Comparison of ENCODE assay signal across 16 mouse cellular contexts in the genomic region with DNA sequence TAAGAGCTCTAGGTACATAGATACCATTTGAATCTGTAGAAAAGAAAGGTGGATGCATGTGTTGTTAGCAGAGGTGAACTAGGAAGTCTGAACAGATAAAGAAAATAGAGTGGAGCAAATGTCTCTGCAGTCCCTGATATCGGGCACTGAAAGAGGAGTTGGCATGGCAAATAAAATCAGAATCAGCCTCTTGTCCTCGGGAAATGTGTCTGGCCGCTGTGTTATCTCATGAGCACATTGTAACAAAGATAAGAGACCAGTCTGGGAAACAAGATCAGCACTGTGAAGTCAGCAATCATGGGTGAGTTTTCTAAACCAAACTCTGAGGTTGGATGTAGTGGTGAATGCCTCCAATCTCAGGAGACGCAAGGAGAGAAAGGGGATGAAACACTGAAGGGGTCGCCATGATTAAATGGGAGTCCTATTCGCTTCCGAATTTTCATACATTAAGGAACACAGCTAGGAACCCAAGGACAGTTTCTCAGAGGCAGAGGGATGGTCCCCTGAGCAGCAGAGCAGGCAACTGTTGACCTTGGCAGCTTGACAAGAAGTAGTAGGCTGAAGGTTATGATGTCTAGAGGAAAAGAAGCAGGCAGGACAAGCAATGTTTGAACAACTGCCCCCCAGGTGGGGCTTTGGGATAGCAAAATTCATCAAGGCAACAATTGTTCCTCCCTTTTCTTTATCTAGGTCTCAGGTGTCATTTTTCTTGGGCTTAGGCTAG. TPM values are rescaled to one million over a fixed set of nuclear protein-coding genes. Genes with fewer than 3 reads are reported as not detected.
DNase-seq lines count a peak whose midpoint lies in the region; ATAC-seq lines count a peak whose summit lies in the region.
"Had no signal": no experiment of that assay in that cellular context is flagged by ENCODE, and none has a peak within 500 bp of the region (broad histone marks: within the 10 kb centered on the region; RNA-seq: fewer than 3 reads in every experiment).

No protein-coding gene starts in this region.

- H3K9me3 ChIP-seq in heart, embryonic 16.5 days (replicated peaks; ENCODE audit: control insufficient read depth, low read length) = no peaks in the 10 kb centered on the region
- no peaks in the 10 kb centered on the region for H3K9me3 ChIP-seq in forebrain, embryonic 16.5 days (ENCODE audit: control insufficient read depth, low read length)
- no peaks in the 10 kb centered on the region for H3K9me3 ChIP-seq in forebrain, embryonic 14.5 days (replicated peaks; ENCODE audit: control insufficient read depth, low read length)
- H3K9me3 ChIP-seq: embryonic facial prominence, embryonic 10.5 days; midbrain, embryonic 13.5 days had no signal

- intact Hi-C loops in heart, postnatal 25 days (cut with DNase I) = no loop called here

- no peak overlapping the region; the same call in 1 of the 2 replicates for H3K27ac ChIP-seq in heart, embryonic 16.5 days (ENCODE audit: low read length)
- no peak overlapping the region for H3K27ac ChIP-seq in forebrain, embryonic 16.5 days (ENCODE audit: low read length)
- no peak overlapping the region for H3K27ac ChIP-seq in forebrain, embryonic 14.5 days (ENCODE audit: low read depth, low read length)
- H3K27ac ChIP-seq: embryonic facial prominence, embryonic 10.5 days; hindbrain, postnatal 0 days; midbrain, embryonic 13.5 days had no signal

- no peak overlapping the region for H3K9ac ChIP-seq in heart, embryonic 16.5 days (ENCODE audit: low read length)
- no peak overlapping the region for H3K9ac ChIP-seq in forebrain, embryonic 16.5 days (replicated peaks; ENCODE audit: low read depth, low read length)
- no peak overlapping the region for H3K9ac ChIP-seq in forebrain, embryonic 14.5 days (ENCODE audit: low read length)
- H3K9ac ChIP-seq: midbrain, embryonic 13.5 days had no signal

- peak; percentile 49 to 51 for DNase-seq in heart, adult 18-20 months
- no peak for DNase-seq in heart, postnatal 25 days (ENCODE audit: low spot score)
- DNase-seq in kidney, postnatal 14 days = peak; percentile 57
- DNase-seq in kidney, adult 8-10 months = no peak
- peak; percentile 26 for DNase-seq in MN1 (ENCODE audit: low spot score)
- no peak for DNase-seq in forebrain, embryonic 14.5 days (ENCODE audit: low spot score)
- DNase-seq: cerebellum, postnatal 10 days; lung, postnatal 10 days; thymus, postnatal 25 days had no signal

- no peaks in the 10 kb centered on the region for H3K36me3 ChIP-seq in heart, embryonic 16.5 days (ENCODE audit: control insufficient read depth, insufficient read depth)
- no peaks in the 10 kb centered on the region for H3K36me3 ChIP-seq in forebrain, embryonic 16.5 days (ENCODE audit: control insufficient read depth, insufficient read depth)
- H3K36me3 ChIP-seq in forebrain, embryonic 14.5 days (ENCODE audit: control insufficient read depth, insufficient read depth, low read length) = no peaks in the 10 kb centered on the region
- H3K36me3 ChIP-seq: embryonic facial prominence, embryonic 10.5 days; midbrain, embryonic 13.5 days had no signal

- H3K4me1 ChIP-seq in heart, embryonic 16.5 days (ENCODE audit: control insufficient read depth, insufficient read depth, low read length) = peaks cover 22% of the 10 kb centered on the region
- no peaks in the 10 kb centered on the region for H3K4me1 ChIP-seq in forebrain, embryonic 16.5 days (replicated peaks; ENCODE audit: control insufficient read depth, insufficient read depth, low read length)
- no peaks in the 10 kb centered on the region for H3K4me1 ChIP-seq in forebrain, embryonic 14.5 days (ENCODE audit: control insufficient read depth, insufficient read depth, low read length)
- H3K4me1 ChIP-seq: embryonic facial prominence, embryonic 10.5 days; midbrain, embryonic 13.5 days had no signal

- peak overlapping the region; percentile 6; the same call in 1 of the 2 replicates for H3K4me2 ChIP-seq in heart, embryonic 16.5 days (ENCODE audit: low read depth, low read length)
- no peak overlapping the region for H3K4me2 ChIP-seq in forebrain, embryonic 16.5 days (ENCODE audit: low read length)
- H3K4me2 ChIP-seq in forebrain, embryonic 14.5 days (ENCODE audit: low read length) = no peak overlapping the region
- H3K4me2 ChIP-seq: midbrain, embryonic 13.5 days had no signal

- H3K27me3 ChIP-seq in heart, embryonic 16.5 days (ENCODE audit: control insufficient read depth, insufficient read depth, low read length) = no peaks in the 10 kb centered on the region
- no peaks in the 10 kb centered on the region for H3K27me3 ChIP-seq in forebrain, embryonic 16.5 days (replicated peaks; ENCODE audit: control insufficient read depth, insufficient read depth, low read length)
- no peaks in the 10 kb centered on the region for H3K27me3 ChIP-seq in forebrain, embryonic 14.5 days (replicated peaks; ENCODE audit: control insufficient read depth, insufficient read depth, low read length)
- H3K27me3 ChIP-seq: midbrain, embryonic 13.5 days had no signal

- WGBS in heart, embryonic 16.5 days = 26% methylated on average over 7 of the region's 7 CpGs
- WGBS in forebrain, embryonic 16.5 days = 90% methylated on average over 7 of the region's 7 CpGs
- 90% methylated on average over 7 of the region's 7 CpGs for WGBS in forebrain, embryonic 14.5 days

- no peak overlapping the region for H3K4me3 ChIP-seq in heart, embryonic 16.5 days (ENCODE audit: low read length)
- no peak overlapping the region for H3K4me3 ChIP-seq in forebrain, embryonic 16.5 days (replicated peaks; ENCODE audit: low read length)
- no peak overlapping the region for H3K4me3 ChIP-seq in forebrain, embryonic 14.5 days (ENCODE audit: low read depth, low read length)
- H3K4me3 ChIP-seq: embryonic facial prominence, embryonic 10.5 days; midbrain, embryonic 13.5 days had no signal

- ATAC-seq in heart, embryonic 16.5 days (replicated peaks; ENCODE audit: extremely low read depth, insufficient read depth, low FRiP score) = peak; percentile 50
- no peak for ATAC-seq in forebrain, embryonic 16.5 days
- no peak for ATAC-seq in forebrain, embryonic 14.5 days
- ATAC-seq: hindbrain, postnatal 0 days; midbrain, embryonic 13.5 days had no signal

RNA-seq across cellular contexts. Expression of a gene that starts 15.6 kb away (rescaled TPM):
- total RNA-seq in heart, adult 18-20 months (2021) = 1 to 10 TPM in 1 of 2 experiments, under 1 TPM in 1; 0.99 to 1.5 TPM
- under 1 TPM; 0.44 to 0.53 TPM for total RNA-seq in heart, postnatal 25 days (2021)
- 10.2 and 12.1 TPM in 2 replicates for polyA plus RNA-seq in heart, embryonic 16.5 days (2015; fragmentation: Nextera tagmentation; extraction: Ambion mirVana)
- polyA plus RNA-seq in forebrain, embryonic 16.5 days (2015; fragmentation: Nextera tagmentation; extraction: Ambion mirVana) = 0.19 TPM in 1 of 2 replicates, not detected in the other
- 0.20 TPM in 1 of 2 replicates, not detected in the other for polyA plus RNA-seq in forebrain, embryonic 14.5 days (2014; fragmentation: Nextera tagmentation; extraction: Ambion mirVana)
- total RNA-seq: hindbrain, postnatal 0 days; left cerebral cortex, postnatal 14 days had no signal
- polyA plus RNA-seq: stomach, embryonic 14.5 days had no signal

RNA-seq across cellular contexts. Expression of a gene that starts 22.8 kb away (rescaled TPM):
- total RNA-seq in heart, adult 18-20 months (2021) = 10 to 100 TPM; 68.2 to 77.2 TPM
- total RNA-seq in heart, postnatal 25 days (2021) = 10 to 100 TPM; 64.0 to 70.1 TPM
- 35.7 and 36.2 TPM in 2 replicates for polyA plus RNA-seq in heart, embryonic 16.5 days (2015; fragmentation: Nextera tagmentation; extraction: Ambion mirVana)
- polyA plus RNA-seq in forebrain, embryonic 16.5 days (2015; fragmentation: Nextera tagmentation; extraction: Ambion mirVana) = 54.4 and 66.3 TPM in 2 replicates
- polyA plus RNA-seq in forebrain, embryonic 14.5 days (2014; fragmentation: Nextera tagmentation; extraction: Ambion mirVana) = 40.7 and 53.0 TPM in 2 replicates

Comparison
In these comparisons a context has a peak if more than half of its experiments do, and no peak if none do; other contexts are left out.
1. DNase-seq: peak in heart, adult 18-20 months (2 of 2), kidney, postnatal 14 days (single experiment) and MN1 (single experiment); none in heart, postnatal 25 days (single experiment), kidney, adult 8-10 months (0 of 2) and forebrain, embryonic 14.5 days (single experiment).